Mouse (Mus musculus): ENCODE results near the gene Cmtm1.
"Not testable (repeated sequence)": the region's sequence is repeated elsewhere in the genome, so short reads cannot be mapped to it uniquely, and the experiment has no call there.

The Cmtm1 gene

DNA sequence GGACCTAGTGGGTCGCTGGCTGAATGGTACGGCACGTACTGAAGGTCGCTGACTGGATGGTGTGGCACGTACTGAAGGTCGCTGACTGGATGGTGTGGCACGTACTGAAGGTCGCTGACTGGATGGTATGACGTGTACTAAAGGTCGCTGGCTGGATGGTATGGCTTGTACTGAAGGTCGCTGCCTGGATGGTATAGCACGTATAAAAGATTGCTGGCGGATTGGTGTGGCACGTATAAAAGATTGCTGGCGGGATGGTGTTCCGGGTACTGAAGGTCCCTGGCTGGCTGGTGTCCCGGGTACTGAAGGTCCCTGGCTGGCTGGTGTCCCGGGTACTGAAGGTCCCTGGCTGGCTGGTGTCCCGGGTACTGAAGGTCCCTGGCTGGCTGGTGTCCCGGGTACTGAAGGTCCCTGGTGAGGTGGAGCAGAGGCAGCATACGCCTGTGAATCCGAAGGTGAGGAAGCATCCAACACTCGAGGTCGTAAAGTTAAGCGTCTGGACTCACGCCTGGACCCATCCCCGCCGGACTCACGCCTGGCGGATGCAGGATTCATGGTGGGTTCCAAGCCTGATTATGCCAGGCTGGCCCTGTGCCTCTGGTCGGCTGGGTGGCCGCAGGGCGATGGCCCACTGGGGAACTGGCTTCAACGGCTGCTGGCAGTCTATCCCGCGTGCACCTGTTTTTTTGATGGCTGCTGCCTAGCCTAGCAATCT lies at the start of gene Cmtm1, which contains the start of gene Gm45711:
Cmtm1 (minus strand) TSS at position 705 of the 715 bp plus-strand sequence.
Gm45711 (minus strand) TSS at position 641 of the 715 bp plus-strand sequence.
- not testable (repeated sequence) for DNase-seq (ENCODE audit: low read depth)

GRCm38 (mm10) chr8:104358637-104359036 lies 48.7 kb upstream of the Cmtm1 start:
- no peak for DNase-seq (ENCODE audit: low read depth)

- DNase-seq (ENCODE audit: low read depth) = no peak
These were observed 44.6 kb upstream of the Cmtm1 start for GRCm38 (mm10) chr8:104354504-104354903.

DNA sequence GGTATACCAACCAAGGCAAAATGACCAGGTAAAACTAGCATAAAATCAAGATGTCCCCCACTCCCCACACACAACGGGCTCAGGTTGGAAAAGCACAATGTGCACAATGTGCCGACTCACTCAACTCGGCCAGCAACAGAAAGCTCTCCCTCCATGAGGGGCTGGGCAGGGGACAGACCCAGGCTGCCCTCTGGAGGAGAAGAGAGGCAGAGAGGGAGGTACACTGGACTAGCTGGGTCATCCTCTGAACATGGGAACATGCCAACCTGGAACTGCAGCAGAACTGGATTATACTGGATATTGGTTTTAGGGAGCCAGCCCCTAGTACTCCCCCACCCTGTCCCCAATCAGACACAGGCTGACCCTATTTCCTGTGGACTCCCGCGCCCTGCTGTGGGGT lies 43.2 kb upstream of the Cmtm1 start:
- DNase-seq (ENCODE audit: low read depth) = peak; percentile 26

DNA sequence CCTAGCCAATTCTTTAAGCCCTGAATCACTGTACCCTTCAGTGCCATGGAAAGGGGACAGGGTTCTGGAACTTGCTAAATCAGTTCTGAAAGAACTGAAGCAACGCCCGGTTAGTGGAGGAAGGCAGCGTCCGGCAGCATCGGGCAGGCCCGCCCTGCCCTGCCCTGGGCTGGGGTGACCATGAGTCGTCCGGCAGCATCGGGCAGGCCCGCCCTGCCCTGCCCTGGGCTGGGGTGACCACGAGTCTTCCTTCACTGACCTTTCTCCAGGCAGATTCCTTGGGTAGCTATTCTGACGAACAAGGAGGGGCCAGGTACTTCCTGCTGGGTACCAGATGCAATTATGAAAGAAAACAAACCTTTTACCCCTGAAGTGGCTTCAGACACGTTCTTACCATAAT lies 40.1 kb upstream of the Cmtm1 start:
- DNase-seq (ENCODE audit: low read depth) = no peak

DNA sequence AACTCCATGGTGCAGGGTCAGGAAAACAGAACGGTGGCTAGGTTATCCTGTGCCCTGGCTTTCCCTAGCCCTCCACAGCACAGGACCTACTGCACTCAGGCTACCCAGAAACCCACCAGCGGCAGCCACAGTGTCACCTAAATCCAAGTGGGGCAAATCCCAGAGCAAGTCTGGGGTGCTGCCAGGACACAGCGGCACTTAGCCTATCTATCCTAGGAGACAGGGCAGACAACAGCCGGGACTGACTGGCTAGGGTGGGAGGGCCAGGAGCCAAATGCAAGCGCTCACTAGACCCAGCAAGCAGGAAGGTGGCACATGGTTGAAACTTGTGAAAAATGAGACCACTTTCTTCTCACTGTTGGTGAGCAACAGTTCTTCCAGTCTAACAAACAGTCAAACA lies 39.0 kb upstream of the Cmtm1 start:
- DNase-seq (ENCODE audit: low read depth) = no peak

DNA sequence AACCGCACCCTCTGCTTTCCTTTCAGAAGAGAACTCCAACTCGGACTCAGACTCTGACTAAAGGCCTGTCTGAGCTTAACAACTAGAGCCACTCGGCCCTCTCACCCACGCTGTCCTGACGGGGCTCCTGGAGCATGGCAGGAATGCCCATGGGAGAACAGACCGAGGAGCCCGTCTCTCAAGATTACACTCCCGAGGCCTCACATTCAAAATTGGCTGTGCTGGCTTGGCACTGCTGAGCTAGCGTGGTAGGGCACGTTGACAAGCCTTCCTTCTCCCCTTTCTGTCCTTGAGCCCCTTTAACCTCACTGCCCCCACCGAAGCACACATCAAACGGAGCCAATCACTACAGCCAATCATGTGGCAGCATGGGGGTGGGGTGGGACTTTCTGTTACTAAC lies 36.8 kb upstream of the Cmtm1 start:
- DNase-seq (ENCODE audit: low read depth) = no peak

GRCm38 (mm10) chr8:104344622-104345021 lies 34.7 kb upstream of the Cmtm1 start:
- no peak for DNase-seq (ENCODE audit: low read depth)

DNA sequence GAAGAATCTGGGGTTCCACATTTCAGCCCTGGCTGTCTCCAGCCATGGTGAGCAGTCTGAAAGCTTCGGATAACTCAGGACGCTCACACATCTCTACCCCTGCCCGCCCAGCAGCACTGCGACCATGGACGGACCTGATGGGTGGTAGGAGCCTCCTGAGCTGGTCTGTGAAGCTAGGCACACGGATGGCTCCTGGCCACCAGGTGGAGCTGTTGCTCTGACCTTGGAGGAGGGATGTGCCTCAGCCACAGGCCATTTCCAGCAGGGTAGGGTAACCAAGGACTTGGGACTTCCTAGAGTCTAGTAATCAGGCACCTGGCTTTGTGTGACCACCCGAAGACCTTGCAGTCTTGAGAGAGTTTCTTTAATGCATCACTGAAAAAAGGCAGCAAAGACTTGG lies 34.0 kb upstream of the Cmtm1 start:
- DNase-seq (ENCODE audit: low read depth) = peak; percentile 84

GRCm38 (mm10) chr8:104342426-104342825 lies 32.5 kb upstream of the Cmtm1 start:
- peak; percentile 29 for DNase-seq (ENCODE audit: low read depth)

DNA sequence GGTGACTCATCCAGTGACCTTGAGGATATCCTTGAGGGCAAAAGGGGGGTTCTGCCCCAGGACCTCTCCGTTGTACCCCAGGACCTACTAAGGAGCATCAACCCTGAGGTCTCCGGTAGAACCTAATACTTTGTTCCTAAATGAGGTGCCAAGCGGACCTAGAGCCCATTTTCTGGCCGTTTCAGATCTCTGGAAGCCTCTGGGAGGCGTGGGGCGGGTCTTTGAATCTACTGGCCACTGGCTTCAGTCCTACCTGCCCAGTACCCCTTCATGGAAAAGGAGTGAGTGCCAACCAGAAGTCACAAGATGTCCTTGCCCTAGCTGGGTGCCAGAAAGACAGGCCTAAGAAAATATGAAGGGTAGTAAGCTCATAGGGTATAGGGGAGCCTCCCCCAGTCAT lies 31.7 kb upstream of the Cmtm1 start:
- DNase-seq (ENCODE audit: low read depth) = no peak

DNA sequence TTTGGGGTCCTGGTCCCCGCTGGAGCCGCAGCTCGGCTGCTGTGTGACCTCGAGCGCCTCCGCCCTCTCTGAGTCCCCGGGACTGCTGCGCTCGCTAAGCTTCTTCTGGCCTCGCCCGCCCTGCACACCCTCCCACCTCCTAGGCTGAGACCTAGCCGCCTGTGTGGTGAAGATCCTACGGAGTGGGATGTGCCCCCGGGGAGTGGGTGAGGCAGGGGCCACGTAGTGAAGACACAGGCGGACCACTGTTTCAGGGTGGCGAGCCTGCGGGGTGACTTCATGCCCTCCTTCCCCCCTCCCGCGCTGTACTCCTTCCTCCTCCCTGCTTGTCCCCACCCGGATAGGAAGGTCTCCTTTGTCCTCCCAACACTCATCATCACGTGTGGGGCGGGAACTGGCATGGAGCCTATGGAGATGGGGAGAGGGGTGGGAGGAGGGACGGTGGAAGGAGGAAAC lies 31.2 kb upstream of the Cmtm1 start:
- DNase-seq (ENCODE audit: low read depth) = peak; percentile 92

DNA sequence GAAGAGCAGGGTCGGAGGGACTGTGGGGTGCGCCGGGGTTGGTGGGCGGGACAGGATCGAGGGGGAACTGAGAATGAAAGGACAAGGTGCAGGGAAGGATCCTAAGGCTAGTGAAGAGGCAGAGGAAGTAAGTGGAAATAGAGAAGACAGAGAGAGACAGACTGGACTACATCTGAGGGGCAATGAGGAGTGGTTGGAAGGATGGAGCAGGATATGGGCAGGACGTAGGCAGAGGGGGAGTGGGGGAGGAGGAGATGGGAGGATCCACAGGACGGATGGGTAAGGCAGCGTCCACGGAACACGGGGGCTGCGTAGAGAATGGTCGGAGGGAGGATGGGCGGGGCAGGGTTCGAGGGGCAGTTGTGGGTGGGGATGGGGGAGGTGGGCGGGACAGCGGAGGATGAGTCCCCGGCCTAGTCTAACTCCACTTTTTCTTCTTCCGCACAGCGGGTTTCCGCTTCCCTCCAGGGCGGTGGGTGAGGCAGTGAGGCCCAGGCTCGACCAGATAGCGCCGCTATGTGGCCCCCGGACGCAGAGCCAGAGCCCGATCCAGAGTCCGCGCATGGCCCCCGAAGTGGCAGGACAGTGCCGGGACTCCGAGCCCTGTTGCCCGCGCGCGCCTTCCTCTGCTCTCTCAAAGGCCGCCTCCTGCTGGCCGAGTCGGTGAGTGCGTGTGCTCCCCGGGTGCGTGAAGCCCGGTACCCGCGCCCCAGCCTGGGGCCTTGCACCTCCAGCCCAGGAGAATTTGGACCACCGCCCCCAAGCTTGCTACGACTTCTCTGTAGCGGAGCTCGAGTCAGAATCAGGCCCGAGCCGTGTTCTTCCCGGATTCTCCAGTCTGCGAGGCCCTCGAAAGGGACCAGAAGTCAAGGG lies 30.5 kb upstream of the Cmtm1 start:
- DNase-seq (ENCODE audit: low read depth) = peak; percentile 91

- no peak for DNase-seq (ENCODE audit: low read depth)
These were observed 30.0 kb upstream of the Cmtm1 start for GRCm38 (mm10) chr8:104339983-104340232.

- peak; percentile 56 for DNase-seq (ENCODE audit: low read depth)
These were observed 29.5 kb upstream of the Cmtm1 start, which contains the start of gene Cmtm3 for GRCm38 (mm10) chr8:104339229-104339982. Cmtm3 (plus strand) TSS chr8:104339410.

DNA sequence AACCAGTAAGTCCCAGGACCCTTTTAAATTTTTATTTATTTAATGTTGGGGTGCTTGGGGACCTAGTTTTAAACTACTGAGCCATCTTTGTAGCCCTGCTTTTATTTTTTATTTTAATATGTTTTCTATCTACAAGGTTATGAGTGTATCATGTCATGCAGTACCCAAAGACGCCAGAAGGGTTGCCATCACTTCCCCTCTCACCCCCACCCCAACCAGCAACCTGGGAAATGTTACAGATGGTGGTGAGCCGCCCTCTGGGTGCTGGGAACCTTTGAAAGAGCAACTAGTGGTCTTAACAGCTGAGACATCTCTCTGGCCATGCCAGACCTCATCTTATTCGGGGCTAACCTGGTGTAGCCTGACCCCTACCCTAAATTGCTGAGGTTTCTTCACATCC lies 27.9 kb upstream of the Cmtm1 start:
- DNase-seq (ENCODE audit: low read depth) = peak; percentile 21

GRCm38 (mm10) chr8:104336806-104337205 lies 26.9 kb upstream of the Cmtm1 start:
- DNase-seq (ENCODE audit: low read depth) = no peak

GRCm38 (mm10) chr8:104334196-104334595 lies 24.3 kb upstream of the Cmtm1 start:
- DNase-seq (ENCODE audit: low read depth) = no peak

DNA sequence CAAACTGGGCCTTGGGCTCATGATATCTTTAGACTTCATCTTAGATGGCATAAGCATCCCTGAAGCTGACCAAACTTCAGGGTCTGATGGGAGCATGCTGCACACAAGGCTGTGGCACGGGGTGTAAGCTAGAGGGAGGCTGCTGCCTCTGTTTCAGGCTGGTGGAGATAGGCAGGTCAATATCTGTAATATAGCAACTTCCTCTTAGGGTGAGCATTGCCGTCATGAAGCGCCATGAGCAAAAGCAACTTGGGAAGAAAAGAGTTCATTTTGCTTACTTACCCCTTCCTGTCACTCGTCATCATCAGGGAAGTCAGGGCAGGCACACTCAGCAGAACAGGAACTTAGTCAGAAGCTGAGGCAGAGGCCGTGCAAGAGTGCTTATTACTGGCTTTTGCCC lies 23.8 kb upstream of the Cmtm1 start:
- peak; percentile 63 for DNase-seq (ENCODE audit: low read depth)

DNA sequence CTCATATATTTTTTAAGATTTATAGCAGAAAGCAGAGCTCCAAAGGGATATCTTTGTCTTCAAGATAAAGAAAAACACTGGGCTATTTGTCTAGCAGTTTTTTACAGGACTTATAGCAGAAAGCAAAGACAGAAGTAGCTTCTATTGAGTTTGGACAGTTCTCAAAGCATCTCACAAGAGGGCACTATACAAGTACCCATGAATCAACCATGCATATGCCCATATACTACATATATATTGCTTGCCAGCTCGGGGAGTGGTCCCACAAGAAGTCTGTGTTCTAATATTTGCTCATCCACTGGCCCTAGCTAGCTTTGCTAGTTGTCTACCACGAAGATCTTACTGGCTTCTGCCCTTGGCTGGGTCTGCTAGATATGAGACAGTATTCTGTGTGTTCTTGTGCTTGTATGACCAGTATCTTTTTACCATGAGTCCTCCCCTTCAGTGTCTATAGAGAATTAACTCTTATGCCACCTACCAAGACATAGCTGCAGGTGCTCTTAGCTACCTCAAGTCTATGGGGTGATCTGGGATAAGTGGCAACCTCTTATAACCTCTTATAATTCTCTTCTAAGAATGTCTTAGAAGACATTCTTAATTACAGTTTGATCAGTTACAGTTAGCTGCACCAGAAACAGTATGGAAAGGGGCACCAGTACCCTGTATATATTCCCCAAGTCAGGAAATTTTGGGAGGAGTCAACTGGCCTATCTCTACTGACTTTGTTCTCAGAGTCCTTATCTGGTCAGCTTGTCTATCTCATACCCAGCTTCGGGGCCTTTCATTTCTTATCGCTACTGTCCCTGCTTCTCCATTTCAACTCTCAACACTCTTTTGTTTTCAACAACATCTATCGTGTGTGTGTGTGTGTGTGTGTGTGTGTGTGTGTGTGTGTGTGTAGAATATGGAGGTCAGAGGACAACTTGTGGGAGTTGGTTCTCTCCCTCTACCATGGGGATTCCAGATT lies 23.0 kb upstream of the Cmtm1 start:
- DNase-seq (ENCODE audit: low read depth) = peak; percentile 42

- not testable (repeated sequence) for DNase-seq (ENCODE audit: low read depth)
These were observed 12.0 kb upstream of the Cmtm1 start, which contains the start of gene Cmtm2b for GRCm38 (mm10) chr8:104321930-104322329. Cmtm2b (plus strand) TSS chr8:104322230.

Data from 416B (cell line).